Mouse (Mus musculus) embryonic facial prominence, embryonic 14.5 days (tissue): ENCODE results near the gene Kcnk1. TPM values are rescaled to one million over a fixed set of nuclear protein-coding genes. Genes with fewer than 3 reads are reported as not detected.

Experiments used
- ATAC-seq: fragments of 200-750 bp; cut with Nextera tagmentation; 2 replicates; pipeline ENCODE4 v1.8.0; 2017; ENCODE audit warnings: low read depth, moderate number of reproducible peaks, moderate TSS enrichment
- DNase-seq: peaks from one replicate; pipeline ENCODE4 v3.0.0-alpha.2; 2015; ENCODE audit warnings: low spot score
- H3K27ac ChIP-seq: fragments of 300-500 bp; sonication (generic); replicated peaks from 2 replicates; pipeline ENCODE4 v1.5.1; 2014; ENCODE audit warnings: low read depth, mild to moderate bottlenecking, low read length, moderate library complexity
- H3K27me3 ChIP-seq: fragments of 300-500 bp; sonication (generic); replicated peaks from 2 replicates; pipeline ENCODE4 v1.6.1; 2014; ENCODE audit warnings: low read length; ENCODE audit not compliant: control insufficient read depth, insufficient read depth
- H3K36me3 ChIP-seq: fragments of 300-500 bp; sonication (generic); 2 replicates; pipeline ENCODE4 v1.6.1; 2014; ENCODE audit warnings: low read length, mixed read lengths; ENCODE audit not compliant: control insufficient read depth, insufficient read depth
- H3K4me1 ChIP-seq: fragments of 300-500 bp; sonication (generic); 2 replicates; pipeline ENCODE4 v1.6.1; 2014; ENCODE audit warnings: antibody characterized with exemption, low read length; ENCODE audit not compliant: control insufficient read depth, insufficient read depth
- H3K4me2 ChIP-seq: fragments of 300-500 bp; sonication (generic); 2 replicates; pipeline ENCODE4 v1.6.1; 2014; ENCODE audit warnings: low read depth, mild to moderate bottlenecking, low read length, moderate library complexity, mixed read lengths
- H3K4me3 ChIP-seq: fragments of 300-500 bp; sonication (generic); 2 replicates; pipeline ENCODE4 v1.5.1; 2014; ENCODE audit warnings: low read depth, mild to moderate bottlenecking, low read length
- H3K9ac ChIP-seq: fragments of 300-500 bp; sonication (generic); 2 replicates; pipeline ENCODE4 v1.6.1; 2014; ENCODE audit warnings: low read depth, mild to moderate bottlenecking, low read length, moderate library complexity, mixed read lengths
- H3K9me3 ChIP-seq: fragments of 300-500 bp; sonication (generic); 2 replicates; pipeline ENCODE4 v1.6.1; 2016; ENCODE audit warnings: low read length; ENCODE audit not compliant: control insufficient read depth
- WGBS: fragments of 180-500 bp; shearing (Covaris S2); extraction: QIAGEN DNeasy Blood & Tissue Kit; methylation state at CpG from one replicate; pipeline ENCODE4 v1.1.7; 2014; 5-methylcytosine and 5-hydroxymethylcytosine counted together
- polyA plus RNA-seq: library from polyadenylated mRNA; unstranded; fragments of >200 nt; fragmentation: Nextera tagmentation; extraction: Ambion mirVana; gene quantifications from 2 replicates; pipeline ENCODE4 v1.2.1, GENCODE M21; 2014

The Kcnk1 gene
- 25.1 and 27.3 TPM in 2 replicates for polyA plus RNA-seq

DNA sequence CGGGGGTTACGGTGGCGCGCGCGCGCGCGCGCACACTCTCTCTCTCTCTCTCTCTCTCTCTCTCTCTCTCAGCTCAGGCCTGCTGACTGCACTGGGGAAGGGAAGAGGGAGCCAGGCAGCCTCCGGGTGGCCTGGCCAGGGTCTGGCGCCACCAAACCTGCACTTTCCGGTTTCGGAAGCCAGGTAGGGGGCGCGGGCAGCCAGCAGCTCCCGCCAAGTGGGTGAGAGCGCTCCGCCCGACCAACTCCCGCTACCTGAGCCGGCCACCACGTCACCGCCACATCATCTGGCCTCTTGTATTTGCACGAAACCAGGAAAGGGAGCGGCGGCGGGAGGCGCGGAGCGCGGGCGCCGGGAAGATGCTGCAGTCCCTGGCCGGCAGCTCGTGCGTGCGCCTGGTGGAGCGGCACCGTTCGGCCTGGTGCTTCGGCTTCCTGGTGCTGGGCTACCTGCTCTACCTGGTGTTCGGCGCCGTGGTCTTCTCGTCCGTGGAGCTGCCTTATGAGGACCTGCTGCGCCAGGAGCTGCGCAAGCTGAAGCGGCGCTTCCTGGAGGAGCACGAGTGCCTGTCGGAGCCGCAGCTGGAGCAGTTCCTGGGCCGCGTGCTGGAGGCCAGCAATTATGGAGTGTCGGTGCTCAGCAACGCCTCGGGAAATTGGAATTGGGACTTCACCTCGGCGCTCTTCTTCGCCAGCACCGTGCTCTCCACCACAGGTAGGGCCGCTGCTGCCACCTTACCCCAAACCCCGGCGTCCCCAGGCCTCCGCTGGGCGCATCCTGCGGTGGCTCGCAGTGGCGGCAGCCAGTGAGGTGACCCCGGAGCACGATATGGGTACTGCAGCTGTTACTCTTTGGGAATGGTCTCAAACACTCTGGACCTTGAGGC, at the start of gene Kcnk1:
TSS of gene Kcnk1 (plus strand) at position 70 of the 886 bp plus-strand sequence.
- peak; percentile 82 for DNase-seq
- Histone ChIP-seq H3K9me3 (no peaks in the 10 kb centered on the region), H3K4me1 (peaks cover 20% of the 10 kb centered on the region), H3K4me3 (peak within 1 kb of the TSS; percentile 63), H3K27me3 (peaks cover 22% of the 10 kb centered on the region; the same call in 1 of the 2 replicates), H3K27ac (peak within 1 kb of the TSS; percentile 61), H3K36me3 (no peaks in the 10 kb centered on the region), H3K9ac (peak within 1 kb of the TSS; percentile 75), H3K4me2 (peak within 1 kb of the TSS; percentile 90)
- peak; percentile 81 for ATAC-seq
- WGBS = 1% methylated on average over 39 of the region's 73 CpGs

DNA sequence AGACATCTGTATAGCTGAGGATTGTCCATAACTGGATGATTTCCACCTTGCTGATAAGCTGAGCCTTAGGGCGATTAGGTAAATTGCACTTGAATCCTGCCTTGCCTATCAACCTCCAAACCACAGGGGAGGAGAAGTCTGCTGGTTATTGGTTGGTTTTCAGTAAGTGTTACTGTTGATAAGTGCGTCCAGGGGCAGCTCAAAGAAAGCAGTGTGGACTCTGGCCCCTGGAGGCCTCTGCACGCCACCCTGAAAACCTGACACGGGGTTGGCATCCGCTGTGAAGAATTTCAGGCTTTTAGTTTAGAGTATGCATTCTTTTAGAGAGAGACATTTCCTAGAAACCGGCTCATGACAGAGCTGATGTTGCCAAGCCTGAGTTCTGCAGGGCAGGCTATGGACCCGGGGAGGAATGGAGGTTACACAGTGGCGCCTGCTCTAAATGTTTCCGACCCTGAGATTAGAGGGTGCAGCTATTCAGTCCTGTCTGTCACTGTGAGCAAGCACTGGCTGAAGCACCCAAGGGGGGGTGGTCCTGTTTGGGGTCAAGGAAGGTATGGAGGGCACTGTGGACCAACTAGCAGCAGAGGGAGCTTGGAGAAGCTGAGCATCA, 46.2 kb upstream of the Kcnk1 start:
- H3K4me2 ChIP-seq = no peak overlapping the region

DNA sequence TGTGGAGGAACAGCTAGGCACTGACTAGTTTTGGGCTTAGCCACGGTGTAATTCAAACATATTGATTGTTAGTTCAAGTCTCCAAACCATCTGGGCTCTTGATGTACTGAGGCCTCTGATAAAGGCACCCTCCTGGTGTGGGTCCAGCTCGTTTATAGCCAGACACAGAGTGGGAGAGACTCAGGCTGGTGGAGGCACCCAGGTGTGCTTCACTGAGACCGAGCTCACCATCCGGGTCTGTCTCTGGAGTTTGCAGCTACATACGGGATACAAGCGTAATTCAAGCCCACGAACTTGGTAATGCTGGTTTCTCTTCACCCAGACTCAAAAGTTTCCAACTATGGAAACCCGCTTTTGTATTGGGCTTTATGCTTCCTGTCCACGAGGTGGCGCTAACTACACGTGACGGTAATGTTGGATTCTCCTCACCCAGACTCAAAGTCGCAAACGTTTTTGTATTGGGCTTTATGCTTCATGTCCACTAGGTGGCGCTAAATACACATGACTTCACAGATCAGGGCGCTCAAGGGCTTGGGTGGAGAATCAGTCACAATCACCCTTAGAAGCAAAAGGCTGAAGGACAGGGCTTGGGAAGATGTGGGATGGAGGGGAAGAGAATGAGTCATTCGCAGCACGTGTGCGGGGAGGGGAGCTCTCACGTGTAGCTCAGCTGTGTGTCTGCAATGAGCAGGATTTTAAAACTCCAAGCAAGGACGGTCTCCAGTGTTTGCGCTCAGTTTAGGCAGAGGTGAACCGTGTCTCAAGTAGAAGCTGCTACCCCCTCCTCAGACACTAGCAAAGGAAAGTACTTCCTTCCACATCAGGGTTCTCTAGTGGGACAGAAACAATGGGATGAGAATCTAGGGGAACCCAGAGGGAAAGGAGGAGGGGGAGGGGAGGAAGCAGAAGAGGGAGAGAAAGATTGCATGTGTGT, 44.7 kb upstream of the Kcnk1 start:
- no peak overlapping the region for H3K4me3 ChIP-seq
- H3K4me1 ChIP-seq = no peaks in the 10 kb centered on the region
- WGBS = 20% methylated on average over 23 of the region's 23 CpGs
- no peaks in the 10 kb centered on the region for H3K9me3 ChIP-seq
- H3K36me3 ChIP-seq = no peaks in the 10 kb centered on the region
- H3K27me3 ChIP-seq = no peaks in the 10 kb centered on the region
- H3K27ac ChIP-seq = no peak overlapping the region
- peak; percentile 89 for ATAC-seq
- no peak overlapping the region for H3K9ac ChIP-seq
- no peak overlapping the region for H3K4me2 ChIP-seq
- DNase-seq = peak; percentile 97

More for the DNA sequence above, 46.2 kb upstream of the Kcnk1 start:
- Histone ChIP-seq H3K27ac (no peak overlapping the region), H3K4me1 (no peaks in the 10 kb centered on the region), H3K9me3 (no peaks in the 10 kb centered on the region), H3K4me3 (no peak overlapping the region), H3K27me3 (no peaks in the 10 kb centered on the region), H3K36me3 (no peaks in the 10 kb centered on the region), H3K9ac (no peak overlapping the region)
- 72% methylated on average over 9 of the region's 9 CpGs for WGBS
- DNase-seq (no peak), ATAC-seq (no peak)

DNA sequence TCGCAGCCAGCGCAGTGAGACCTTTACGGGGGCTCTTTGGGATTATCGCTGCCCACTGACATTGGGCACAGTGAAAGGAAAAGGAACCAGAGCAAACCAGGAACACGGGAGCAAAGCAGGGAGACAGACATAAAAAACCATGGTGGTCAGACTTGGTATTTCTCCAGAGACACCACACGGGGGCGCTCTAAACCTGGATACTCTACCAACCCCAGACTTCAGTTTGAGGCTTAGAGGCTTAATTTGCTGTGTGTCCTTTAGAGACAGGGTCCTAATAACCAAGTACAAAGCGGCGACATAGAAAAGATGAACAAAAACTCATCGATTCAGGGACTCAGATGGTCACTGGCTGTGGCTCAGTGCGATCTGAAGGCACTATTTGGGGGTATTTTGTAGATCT, 39.3 kb upstream of the Kcnk1 start:
- peak; percentile 71 for DNase-seq
- H3K4me2 ChIP-seq = peak overlapping the region; percentile 30; the same call in 1 of the 2 replicates
- 11% methylated on average over 11 of the region's 11 CpGs for WGBS

DNA sequence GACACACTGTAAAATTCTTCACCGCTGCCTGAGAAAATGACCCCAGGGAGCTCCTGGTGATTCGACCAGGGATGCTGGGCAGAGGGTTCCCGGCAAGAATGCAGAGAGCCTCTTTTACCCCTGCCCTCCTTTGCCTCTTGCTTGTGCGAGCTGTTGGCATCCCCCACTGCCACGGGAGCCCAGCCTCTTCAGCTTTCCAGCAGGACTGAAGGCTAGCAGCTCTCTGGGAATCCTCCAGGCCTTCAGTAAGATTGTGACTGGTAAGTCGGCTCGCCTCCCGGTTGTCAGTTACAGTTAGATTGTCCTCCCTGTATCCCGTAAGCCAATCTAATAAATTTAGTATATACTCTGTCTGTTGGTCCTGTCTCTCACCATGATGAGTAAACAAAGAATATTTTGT, 38.2 kb upstream of the Kcnk1 start:
- 75% methylated on average over 9 of the region's 9 CpGs for WGBS
- no peaks in the 10 kb centered on the region for H3K4me1 ChIP-seq
- H3K4me2 ChIP-seq = no peak overlapping the region
- ATAC-seq (no peak), DNase-seq (no peak)
- H3K9ac ChIP-seq = no peak overlapping the region
- H3K9me3 ChIP-seq = peaks cover 13% of the 10 kb centered on the region; the same call in 1 of the 2 replicates
- no peak overlapping the region for H3K27ac ChIP-seq
- no peaks in the 10 kb centered on the region for H3K36me3 ChIP-seq
- H3K4me3 ChIP-seq = no peak overlapping the region
- H3K27me3 ChIP-seq = no peaks in the 10 kb centered on the region; the same call in 1 of the 2 replicates

More for the DNA sequence above, 39.3 kb upstream of the Kcnk1 start:
- H3K9ac ChIP-seq = peak overlapping the region; percentile 26; the same call in 1 of the 2 replicates
- H3K36me3 ChIP-seq = no peaks in the 10 kb centered on the region
- ATAC-seq = no peak
- peaks cover 4% of the 10 kb centered on the region; the same call in 1 of the 2 replicates for H3K9me3 ChIP-seq
- H3K27ac ChIP-seq = no peak overlapping the region
- no peaks in the 10 kb centered on the region for H3K27me3 ChIP-seq
- H3K4me1 ChIP-seq = no peaks in the 10 kb centered on the region
- no peak overlapping the region for H3K4me3 ChIP-seq

DNA sequence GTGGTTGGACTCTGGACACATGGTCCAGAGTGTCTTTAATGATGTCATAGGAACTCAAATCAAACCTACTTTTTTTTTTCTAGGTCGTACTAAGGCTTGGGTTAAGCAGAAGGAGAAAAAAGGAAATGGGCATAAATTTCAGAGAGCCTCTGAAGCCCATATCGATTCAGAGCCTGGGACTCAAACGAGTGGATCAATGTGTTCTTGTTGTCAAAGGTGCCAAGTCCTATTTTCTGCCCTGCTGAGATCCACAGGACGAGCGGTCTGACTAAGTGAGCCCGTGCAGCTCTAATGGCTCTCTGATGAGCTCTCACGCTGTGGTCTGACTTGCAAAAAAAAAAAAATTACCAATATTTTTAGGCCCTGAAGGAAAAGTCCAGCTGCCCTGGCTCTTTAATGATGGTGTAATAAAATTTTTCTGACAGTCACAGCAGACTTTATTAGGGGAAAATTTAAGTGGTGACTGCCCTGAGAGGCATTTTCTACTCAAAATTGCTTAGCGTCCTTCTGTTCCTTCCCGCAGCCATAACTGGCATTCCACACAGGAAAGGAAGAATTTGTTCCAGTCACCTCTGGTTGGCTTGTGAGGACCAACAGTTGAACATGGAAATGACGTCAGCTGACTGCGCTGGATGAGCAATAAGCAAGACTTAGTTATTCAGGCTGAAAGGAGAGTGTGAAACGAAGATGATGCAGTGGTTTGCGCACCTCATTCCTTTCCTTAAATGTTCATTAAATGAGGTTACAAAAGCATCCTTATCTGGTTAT, 37.6 kb upstream of the Kcnk1 start:
- Histone ChIP-seq H3K4me3 (no peak overlapping the region), H3K27ac (no peak overlapping the region), H3K4me1 (no peaks in the 10 kb centered on the region), H3K9ac (no peak overlapping the region), H3K4me2 (no peak overlapping the region), H3K27me3 (peaks cover 2% of the 10 kb centered on the region; the same call in 1 of the 2 replicates), H3K9me3 (peaks cover 13% of the 10 kb centered on the region; the same call in 1 of the 2 replicates), H3K36me3 (no peaks in the 10 kb centered on the region)
- peak; percentile 18 for DNase-seq
- WGBS = 67% methylated on average over 13 of the region's 13 CpGs
- ATAC-seq = no peak

DNA sequence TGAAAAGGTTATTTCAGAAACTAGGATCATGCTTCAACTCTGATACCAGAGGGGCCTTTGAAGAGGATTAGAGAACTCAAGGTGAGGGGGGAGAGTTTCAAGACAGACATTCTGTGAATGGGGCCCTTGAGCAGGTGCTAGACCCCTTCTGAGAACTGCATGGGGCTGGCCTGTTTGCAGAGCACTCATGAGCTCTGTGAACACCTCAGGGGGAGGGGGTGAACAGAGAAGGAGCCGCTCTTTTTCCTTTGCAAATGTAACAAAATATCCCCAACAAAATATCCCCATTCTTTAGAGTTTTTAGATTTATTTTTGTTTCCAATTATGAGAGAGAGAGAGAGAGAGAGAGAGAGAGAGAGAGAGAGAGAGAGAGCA, 37.0 kb upstream of the Kcnk1 start:
- no peak for DNase-seq
- Histone ChIP-seq H3K4me2 (no peak overlapping the region), H3K36me3 (no peaks in the 10 kb centered on the region), H3K4me1 (no peaks in the 10 kb centered on the region), H3K9me3 (peaks cover 13% of the 10 kb centered on the region; the same call in 1 of the 2 replicates), H3K27ac (no peak overlapping the region), H3K9ac (no peak overlapping the region), H3K27me3 (peaks cover 6% of the 10 kb centered on the region), H3K4me3 (no peak overlapping the region)
- ATAC-seq = no peak
- WGBS = 13% methylated on average over 1 of the region's 1 CpGs
